Mouse (Mus musculus) hindbrain, embryonic 16.5 days (tissue): ENCODE data around the gene Olfr832. TPM values are rescaled to one million over a fixed set of nuclear protein-coding genes. Genes with fewer than 3 reads are reported as not detected.
"Not testable (repeated sequence)": the region's sequence is repeated elsewhere in the genome, so short reads cannot be mapped to it uniquely, and the experiment has no call there.

ENCODE experiments used
- ATAC-seq: fragments of 200-750 bp; cut with Nextera tagmentation; 2 replicates; pipeline ENCODE4 v1.8.0; 2017; ENCODE audit warnings: moderate TSS enrichment, moderate library complexity
- H3K27ac ChIP-seq: fragments of 300-500 bp; sonication (generic); 2 replicates; pipeline ENCODE4 v1.5.1; 2014; ENCODE audit warnings: low read depth, mild to moderate bottlenecking, control low read depth, low read length, moderate library complexity
- H3K27me3 ChIP-seq: fragments of 300-500 bp; sonication (generic); replicated peaks from 2 replicates; pipeline ENCODE4 v1.6.1; 2014; ENCODE audit warnings: low read length; ENCODE audit not compliant: control insufficient read depth, insufficient read depth
- H3K36me3 ChIP-seq: fragments of 300-500 bp; sonication (generic); 2 replicates; pipeline ENCODE4 v1.6.1; 2014; ENCODE audit warnings: mild to moderate bottlenecking, low read length, moderate library complexity, mixed read lengths; ENCODE audit not compliant: control insufficient read depth, insufficient read depth
- H3K4me1 ChIP-seq: fragments of 300-500 bp; sonication (generic); 2 replicates; pipeline ENCODE4 v1.6.1; 2014; ENCODE audit warnings: low read depth, low read length; ENCODE audit not compliant: control insufficient read depth, insufficient read depth
- H3K4me2 ChIP-seq: fragments of 300-500 bp; sonication (generic); 2 replicates; pipeline ENCODE4 v1.6.1; 2014; ENCODE audit warnings: mild to moderate bottlenecking, low read length, control low read depth, moderate library complexity
- H3K4me3 ChIP-seq: fragments of 300-500 bp; sonication (generic); 2 replicates; pipeline ENCODE4 v1.5.1; 2014; ENCODE audit warnings: mild to moderate bottlenecking, low read length, control low read depth, moderate library complexity
- H3K9ac ChIP-seq: fragments of 300-500 bp; sonication (generic); 2 replicates; pipeline ENCODE4 v1.6.1; 2014; ENCODE audit warnings: low read depth, mild to moderate bottlenecking, control low read depth, low read length, moderate library complexity
- H3K9me3 ChIP-seq: fragments of 300-500 bp; sonication (generic); 2 replicates; pipeline ENCODE4 v1.6.1; 2014; ENCODE audit warnings: mild to moderate bottlenecking, low read length, moderate library complexity; ENCODE audit not compliant: control insufficient read depth
- WGBS: fragments of 180-500 bp; shearing (Covaris S2); extraction: QIAGEN DNeasy Blood & Tissue Kit; methylation state at CpG from one replicate; pipeline ENCODE4 v1.1.7; 2014; 5-methylcytosine and 5-hydroxymethylcytosine counted together
- polyA plus RNA-seq: library from polyadenylated mRNA; unstranded; fragments of >200 nt; fragmentation: Nextera tagmentation; extraction: Ambion mirVana; gene quantifications from 2 replicates; pipeline ENCODE4 v1.2.1, GENCODE M21; 2015

The Olfr832 gene
- not detected in 2 replicates for polyA plus RNA-seq

GRCm38 (mm10) chr9:18936822-18937221 lies at the start of gene Olfr832:
Gene Olfr832, plus strand, starts transcription at chr9:18937122.
- H3K9ac ChIP-seq, H3K27me3 ChIP-seq, H3K9me3 ChIP-seq, H3K4me2 ChIP-seq, H3K4me3 ChIP-seq, H3K27ac ChIP-seq, H3K4me1 ChIP-seq, ATAC-seq, H3K36me3 ChIP-seq: not testable (repeated sequence)
- 82% methylated on average over 2 of the region's 2 CpGs for WGBS

GRCm38 (mm10) chr9:18907699-18908098 lies 29.2 kb upstream of the Olfr832 start:
- WGBS = 75% methylated on average over 2 of the region's 2 CpGs
- H3K4me1 ChIP-seq, H3K9me3 ChIP-seq, H3K27ac ChIP-seq, H3K4me3 ChIP-seq, ATAC-seq, H3K9ac ChIP-seq, H3K36me3 ChIP-seq, H3K27me3 ChIP-seq, H3K4me2 ChIP-seq: not testable (repeated sequence)

- not testable (repeated sequence) for H3K9ac ChIP-seq, H3K4me2 ChIP-seq, H3K9me3 ChIP-seq, H3K4me3 ChIP-seq, H3K36me3 ChIP-seq, H3K27me3 ChIP-seq, H3K27ac ChIP-seq, H3K4me1 ChIP-seq, ATAC-seq
- 89% methylated on average over 13 of the region's 16 CpGs for WGBS
These were observed 9.0 kb upstream of the Olfr832 start for GRCm38 (mm10) chr9:18927921-18928320.

- H3K9ac ChIP-seq = no peak overlapping the region
- H3K4me3 ChIP-seq = no peak overlapping the region
- no peak overlapping the region for H3K4me2 ChIP-seq
- H3K27ac ChIP-seq = no peak overlapping the region
- H3K36me3 ChIP-seq = no peaks in the 10 kb centered on the region
- H3K4me1 ChIP-seq = no peaks in the 10 kb centered on the region
- no peaks in the 10 kb centered on the region for H3K27me3 ChIP-seq
- peaks cover under 1% of the 10 kb centered on the region; the same call in 1 of the 2 replicates for H3K9me3 ChIP-seq
- no peak for ATAC-seq
These were observed 25.1 kb downstream of the Olfr832 start for GRCm38 (mm10) chr9:18962021-18962420.

- H3K4me2 ChIP-seq = no peak within 1 kb of the TSS
- 91% methylated on average over 3 of the region's 3 CpGs for WGBS
- H3K36me3 ChIP-seq = no peaks in the 10 kb centered on the region
- no peak for ATAC-seq
- no peak within 1 kb of the TSS for H3K27ac ChIP-seq
- no peaks in the 10 kb centered on the region for H3K27me3 ChIP-seq
- H3K4me1 ChIP-seq = no peaks in the 10 kb centered on the region
- no peaks in the 10 kb centered on the region; the same call in 1 of the 2 replicates for H3K9me3 ChIP-seq
- H3K4me3 ChIP-seq = no peak within 1 kb of the TSS
- H3K9ac ChIP-seq = no peak within 1 kb of the TSS
These were observed 50.8 kb downstream of the Olfr832 start, which contains the start of gene Olfr834 for GRCm38 (mm10) chr9:18987690-18988089. Gene Olfr834, plus strand, starts transcription at chr9:18987990.

Other genes starting within 250 kb of the Olfr832 start
- gene Olfr24, start 173.1 kb upstream of the Olfr832 start, polyA plus RNA-seq = not detected in 2 replicates
- gene Olfr828, start 117.6 kb upstream of the Olfr832 start, polyA plus RNA-seq = not detected in 2 replicates
- gene Olfr829, start 82.2 kb upstream of the Olfr832 start, polyA plus RNA-seq = not detected in 2 replicates
- not detected in 2 replicates for gene Olfr830, start 62.4 kb upstream of the Olfr832 start, polyA plus RNA-seq
- gene Olfr834, start 50.9 kb downstream of the Olfr832 start, polyA plus RNA-seq = not detected in 2 replicates
- gene Olfr835, start 95.6 kb downstream of the Olfr832 start, polyA plus RNA-seq = not detected in 2 replicates
- not detected in 2 replicates for gene Olfr836, start 183.3 kb downstream of the Olfr832 start, polyA plus RNA-seq
- not detected in 2 replicates for gene Olfr837, start 199.2 kb downstream of the Olfr832 start, polyA plus RNA-seq
- not detected in 2 replicates for gene Olfr839-ps1, start 240.2 kb downstream of the Olfr832 start, polyA plus RNA-seq